Mouse (Mus musculus): ENCODE data around the gene Map2k2. TPM values are rescaled to one million over a fixed set of nuclear protein-coding genes. Genes with fewer than 3 reads are reported as not detected.
"Not testable (repeated sequence)": the region's sequence is repeated elsewhere in the genome, so short reads cannot be mapped to it uniquely, and the experiment has no call there.

Map2k2 gene
- 244 and 245 TPM in 2 replicates for polyA plus RNA-seq (2016; fragmentation: Nextera tagmentation; extraction: Ambion mirVana)

DNA sequence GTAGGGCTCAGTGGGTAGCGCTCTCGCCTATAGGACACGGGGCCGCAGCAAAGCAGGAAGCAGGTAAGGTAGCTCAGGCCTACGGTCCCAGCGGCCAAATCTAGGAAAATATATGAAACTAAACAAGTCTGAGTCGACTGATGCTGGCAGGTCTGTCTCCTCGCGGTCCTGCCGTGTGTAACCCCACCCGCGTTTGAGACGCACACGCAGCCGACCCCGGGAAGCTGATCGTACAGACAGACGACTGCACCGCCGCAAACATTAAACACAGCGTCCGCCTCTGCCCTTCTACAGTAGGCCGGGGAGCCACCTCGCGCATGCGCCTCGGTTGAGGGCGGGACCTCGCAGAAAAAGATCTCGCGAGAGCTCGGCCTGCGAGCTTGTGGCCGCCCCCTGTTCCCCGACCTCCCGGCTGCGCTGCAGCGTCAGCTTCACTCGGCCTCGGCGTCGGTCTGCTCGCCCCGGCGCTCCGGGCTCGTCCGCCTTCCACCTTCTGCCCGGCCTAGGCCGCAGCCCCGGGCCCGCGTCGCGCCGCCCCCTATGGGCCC, at the start of gene Map2k2:
Map2k2 (plus strand) TSS at position 351 of the 548 bp plus-strand sequence.
- no peaks in the 10 kb centered on the region for H3K27me3 ChIP-seq (ENCODE audit: low read depth, poor library complexity, severe bottlenecking)
- H3K36me3 ChIP-seq = peaks cover 39% of the 10 kb centered on the region
- peaks cover 23% of the 10 kb centered on the region for H3K4me1 ChIP-seq
- H3K9me3 ChIP-seq (replicated peaks) = no peaks in the 10 kb centered on the region
- peak within 1 kb of the TSS; percentile 90 for H3K4me3 ChIP-seq
- WGBS = under 1% methylated on average over 56 of the region's 56 CpGs
- H3K27ac ChIP-seq = peak within 1 kb of the TSS; percentile 98
- DNase-seq (ENCODE audit: low spot score) = peak; percentile 98

GRCm38 (mm10) chr10:81057406-81058130, 48.1 kb upstream of the Map2k2 start:
- peaks cover 28% of the 10 kb centered on the region for H3K4me1 ChIP-seq
- no peaks in the 10 kb centered on the region for H3K27me3 ChIP-seq (ENCODE audit: low read depth, poor library complexity, severe bottlenecking)
- no peaks in the 10 kb centered on the region for H3K9me3 ChIP-seq (replicated peaks)
- DNase-seq (ENCODE audit: low spot score) = no peak
- no peak overlapping the region for H3K4me3 ChIP-seq
- peaks cover 55% of the 10 kb centered on the region for H3K36me3 ChIP-seq
- 95% methylated on average over 23 of the region's 23 CpGs for WGBS
- no peak overlapping the region for H3K27ac ChIP-seq

GRCm38 (mm10) chr10:81058896-81059295, 46.8 kb upstream of the Map2k2 start:
- H3K27ac ChIP-seq = no peak overlapping the region
- peaks cover 28% of the 10 kb centered on the region for H3K4me1 ChIP-seq
- peaks cover 42% of the 10 kb centered on the region for H3K36me3 ChIP-seq
- DNase-seq (ENCODE audit: low spot score) = no peak
- H3K4me3 ChIP-seq = peak overlapping the region; percentile 70
- WGBS = 92% methylated on average over 6 of the region's 6 CpGs
- H3K27me3 ChIP-seq (ENCODE audit: low read depth, poor library complexity, severe bottlenecking) = no peaks in the 10 kb centered on the region
- H3K9me3 ChIP-seq (replicated peaks) = no peaks in the 10 kb centered on the region

DNA sequence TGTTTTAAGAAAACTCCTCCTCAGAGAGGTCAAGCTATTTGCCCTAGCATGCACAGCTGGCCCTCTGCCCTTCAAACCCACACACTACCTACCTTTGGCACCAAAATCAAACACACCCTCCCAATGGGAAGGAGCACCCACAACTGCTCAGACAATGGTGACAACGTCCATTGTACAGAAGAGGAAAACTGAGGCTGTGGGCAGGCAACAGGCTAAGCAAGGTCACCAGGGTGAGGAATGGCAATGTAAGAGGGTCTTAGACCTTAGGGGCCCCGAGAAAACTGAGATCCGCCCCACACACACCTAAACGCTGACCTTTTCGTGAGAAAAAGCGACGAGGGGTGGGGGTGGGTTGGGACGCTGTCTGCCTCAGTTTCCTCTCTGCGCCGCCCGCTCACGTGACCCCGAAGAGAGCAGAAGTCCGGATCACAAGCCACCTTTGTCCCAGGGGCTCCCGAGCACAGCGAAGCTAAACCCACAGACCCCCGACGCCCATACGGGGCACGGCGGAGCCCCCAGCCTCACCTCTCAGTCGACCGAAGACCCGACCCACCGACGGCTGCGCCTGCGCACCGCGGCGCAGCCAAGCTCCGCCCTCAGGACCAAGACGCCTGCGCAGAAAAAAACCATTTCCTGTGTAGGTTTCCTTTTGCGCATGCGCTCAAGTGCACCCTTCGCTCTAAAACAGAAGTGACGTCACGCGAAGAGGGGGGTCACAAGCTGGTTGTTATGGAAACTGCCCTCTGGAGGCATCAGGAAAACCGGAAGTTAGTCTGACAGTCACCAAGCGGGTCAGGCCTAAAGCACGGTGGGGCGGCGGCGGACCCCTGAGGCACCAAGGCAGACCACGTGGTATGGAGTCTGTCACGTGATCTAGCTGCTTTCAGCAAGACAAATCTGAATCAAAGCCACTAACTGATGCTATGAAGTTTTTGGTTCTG, 45.8 kb upstream of the Map2k2 start, which contains the start of gene Sgta:
Sgta (minus strand) TSS at position 579 of the 941 bp plus-strand sequence.
- peak; percentile 97 for DNase-seq (ENCODE audit: low spot score)
- Histone ChIP-seq H3K27ac (peak within 1 kb of the TSS; percentile 87), H3K4me3 (peak within 1 kb of the TSS; percentile 70), H3K27me3 (ENCODE audit: low read depth, poor library complexity, severe bottlenecking) (no peaks in the 10 kb centered on the region), H3K36me3 (peaks cover 33% of the 10 kb centered on the region), H3K4me1 (peaks cover 28% of the 10 kb centered on the region), H3K9me3 (replicated peaks) (no peaks in the 10 kb centered on the region)
- under 1% methylated on average over 48 of the region's 48 CpGs for WGBS

DNA sequence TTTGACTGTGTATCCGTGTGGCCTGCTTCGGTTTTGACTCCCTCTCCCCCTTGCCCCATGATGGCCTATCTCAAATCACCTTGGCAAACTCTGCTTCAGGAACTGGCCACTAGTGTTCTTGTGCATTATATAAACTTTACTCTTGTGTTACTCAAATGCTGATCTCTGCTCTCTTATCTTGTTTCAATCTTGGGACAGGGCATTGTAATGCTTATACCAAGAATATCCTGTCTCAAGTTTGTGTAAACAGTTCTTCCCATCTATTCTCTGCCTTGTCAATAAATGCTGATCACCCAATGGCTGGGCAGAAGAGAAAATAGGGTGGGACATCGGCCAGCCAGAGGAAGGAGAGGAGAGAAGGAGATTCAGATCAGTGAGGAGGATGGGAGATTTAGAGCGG, 43.0 kb upstream of the Map2k2 start:
- Histone ChIP-seq H3K4me3 (no peak overlapping the region), H3K4me1 (peaks cover 19% of the 10 kb centered on the region), H3K27ac (no peak overlapping the region), H3K9me3 (replicated peaks) (no peaks in the 10 kb centered on the region), H3K27me3 (ENCODE audit: low read depth, poor library complexity, severe bottlenecking) (no peaks in the 10 kb centered on the region), H3K36me3 (peaks cover 7% of the 10 kb centered on the region)
- no peak for DNase-seq (ENCODE audit: low spot score)
- WGBS = 71% methylated on average over 4 of the region's 4 CpGs

- H3K4me3 ChIP-seq; H3K9me3 ChIP-seq (replicated peaks); H3K4me1 ChIP-seq; H3K27ac ChIP-seq; H3K27me3 ChIP-seq (ENCODE audit: low read depth, poor library complexity, severe bottlenecking); H3K36me3 ChIP-seq; DNase-seq (ENCODE audit: low spot score): not testable (repeated sequence)
- WGBS = 85% methylated on average over 8 of the region's 8 CpGs
Observed at GRCm38 (mm10) chr10:81064519-81064918, 41.2 kb upstream of the Map2k2 start.

DNA sequence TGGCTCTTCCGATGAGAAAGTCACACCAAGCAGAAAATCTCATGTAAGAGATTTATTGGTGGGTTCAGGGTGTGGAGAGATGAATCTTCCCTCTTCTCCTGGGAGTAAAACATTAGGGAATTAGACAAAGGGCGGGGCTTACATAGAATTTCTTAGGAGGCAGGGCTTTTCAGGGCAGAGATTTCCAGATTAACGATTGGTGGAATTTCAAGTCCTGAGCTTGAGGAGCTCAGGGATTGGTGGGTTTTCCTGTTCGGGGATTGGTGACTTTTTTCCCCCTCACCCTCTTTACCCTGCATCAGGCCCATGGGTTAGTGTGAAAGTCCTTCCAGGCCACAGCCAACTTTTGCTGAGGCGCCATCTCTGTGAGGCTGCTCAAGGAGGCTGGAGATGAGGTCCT, 37.0 kb upstream of the Map2k2 start:
- H3K27ac ChIP-seq = no peak overlapping the region
- H3K4me3 ChIP-seq = no peak overlapping the region
- no peak for DNase-seq (ENCODE audit: low spot score)
- 77% methylated on average over 5 of the region's 5 CpGs for WGBS
- H3K4me1 ChIP-seq = peaks cover 23% of the 10 kb centered on the region
- no peaks in the 10 kb centered on the region for H3K27me3 ChIP-seq (ENCODE audit: low read depth, poor library complexity, severe bottlenecking)
- H3K9me3 ChIP-seq (replicated peaks) = no peaks in the 10 kb centered on the region
- H3K36me3 ChIP-seq = peaks cover 25% of the 10 kb centered on the region

DNA sequence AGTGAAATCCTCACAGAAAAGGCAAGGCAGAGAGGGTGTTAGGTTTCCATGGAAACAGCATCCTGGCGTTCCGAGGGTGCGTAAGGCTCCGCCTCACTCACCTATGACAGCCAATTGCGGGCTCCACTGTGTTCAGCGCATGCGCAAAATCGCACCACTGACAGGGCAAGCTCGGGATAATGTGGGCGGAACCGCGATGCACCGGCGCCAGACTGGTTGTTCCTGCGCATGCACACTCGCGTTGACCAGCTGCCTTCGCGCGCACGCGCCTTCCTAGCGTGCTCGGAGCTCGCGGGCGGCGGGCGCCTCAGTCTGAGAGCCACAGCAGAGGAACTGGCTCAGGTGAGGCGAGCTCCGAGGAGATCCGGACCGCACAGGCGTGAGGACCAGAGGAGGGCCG, 35.9 kb upstream of the Map2k2 start, which contains the start of gene Thop1:
Thop1 (plus strand) TSS at position 200 of the 400 bp plus-strand sequence.
- Histone ChIP-seq H3K36me3 (peaks cover 36% of the 10 kb centered on the region), H3K9me3 (replicated peaks) (no peaks in the 10 kb centered on the region), H3K27ac (peak within 1 kb of the TSS; percentile 88), H3K4me3 (peak within 1 kb of the TSS; percentile 88), H3K4me1 (peaks cover 23% of the 10 kb centered on the region), H3K27me3 (ENCODE audit: low read depth, poor library complexity, severe bottlenecking) (no peaks in the 10 kb centered on the region)
- WGBS = under 1% methylated on average over 35 of the region's 35 CpGs
- peak; percentile 99 for DNase-seq (ENCODE audit: low spot score)

DNA sequence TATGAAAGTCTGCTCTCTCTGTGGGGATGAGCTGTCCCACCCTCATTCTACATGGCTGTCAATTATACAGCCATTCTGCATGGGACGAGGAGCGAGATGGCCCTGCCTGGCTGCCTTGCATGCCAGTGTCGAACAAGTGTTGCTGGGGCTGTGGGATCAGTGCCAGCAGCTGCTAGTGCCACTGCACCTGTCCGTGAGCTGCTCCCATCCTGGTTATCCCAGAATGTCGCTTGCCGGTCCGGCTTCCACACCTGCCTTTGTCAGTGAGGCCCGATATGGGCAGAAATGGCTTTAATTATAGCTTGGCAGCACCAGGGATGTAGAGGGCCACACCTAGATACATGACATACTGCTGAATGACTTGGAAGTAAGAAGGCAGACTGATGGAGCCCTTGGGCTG, 33.4 kb upstream of the Map2k2 start:
- H3K9me3 ChIP-seq (replicated peaks) = no peaks in the 10 kb centered on the region
- no peaks in the 10 kb centered on the region for H3K27me3 ChIP-seq (ENCODE audit: low read depth, poor library complexity, severe bottlenecking)
- WGBS = 98% methylated on average over 8 of the region's 8 CpGs
- DNase-seq (ENCODE audit: low spot score) = no peak
- H3K4me3 ChIP-seq = no peak overlapping the region
- H3K36me3 ChIP-seq = peaks cover 60% of the 10 kb centered on the region
- H3K27ac ChIP-seq = no peak overlapping the region
- peaks cover 23% of the 10 kb centered on the region for H3K4me1 ChIP-seq

DNA sequence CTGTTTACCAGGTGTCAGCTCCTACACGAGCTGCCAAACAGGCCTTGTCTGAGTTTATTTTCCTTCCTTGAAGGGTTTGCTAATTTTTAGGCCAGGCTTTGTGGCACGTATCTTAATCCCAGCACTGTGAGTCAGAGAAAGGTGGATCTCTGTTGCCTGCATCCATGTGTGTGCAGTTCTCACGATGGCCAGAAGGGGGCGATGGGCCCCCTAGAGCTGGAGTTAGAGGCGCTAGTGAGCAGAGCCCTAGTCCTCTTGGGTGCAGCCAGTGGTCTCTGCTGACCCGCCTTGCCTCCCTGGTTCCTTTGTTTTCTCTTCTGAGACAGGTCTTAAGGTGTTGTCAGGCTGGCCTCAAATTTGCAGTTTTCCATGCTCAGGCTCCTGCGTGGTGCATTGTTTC, 32.3 kb upstream of the Map2k2 start:
- Histone ChIP-seq H3K4me3 (no peak overlapping the region), H3K27ac (no peak overlapping the region), H3K9me3 (replicated peaks) (no peaks in the 10 kb centered on the region), H3K4me1 (peaks cover 23% of the 10 kb centered on the region), H3K27me3 (ENCODE audit: low read depth, poor library complexity, severe bottlenecking) (no peaks in the 10 kb centered on the region), H3K36me3 (peaks cover 71% of the 10 kb centered on the region)
- 68% methylated on average over 7 of the region's 7 CpGs for WGBS
- DNase-seq (ENCODE audit: low spot score) = peak; percentile 46

DNA sequence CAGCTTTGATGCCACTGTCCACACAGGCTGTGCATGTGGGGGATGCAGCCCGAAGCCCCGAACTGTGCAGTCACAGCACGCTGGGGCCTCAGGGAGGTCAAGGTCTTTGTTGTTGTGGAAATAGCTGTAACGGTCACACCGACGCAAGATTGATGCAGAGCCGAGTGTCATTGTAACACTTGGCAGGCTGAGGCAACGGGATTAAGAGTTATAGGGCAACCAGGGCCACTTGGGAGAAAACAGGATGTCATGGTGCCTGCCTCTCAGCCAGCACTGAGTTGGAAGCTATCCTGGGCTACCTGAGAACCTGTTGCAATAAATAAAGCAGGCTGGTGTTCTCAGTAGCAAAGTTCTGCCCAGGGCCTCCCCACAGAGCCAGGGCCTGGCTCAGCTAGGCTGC, 30.0 kb upstream of the Map2k2 start:
- no peaks in the 10 kb centered on the region for H3K9me3 ChIP-seq (replicated peaks)
- DNase-seq (ENCODE audit: low spot score) = no peak
- WGBS = 92% methylated on average over 8 of the region's 8 CpGs
- no peak overlapping the region for H3K4me3 ChIP-seq
- H3K27ac ChIP-seq = no peak overlapping the region
- H3K27me3 ChIP-seq (ENCODE audit: low read depth, poor library complexity, severe bottlenecking) = no peaks in the 10 kb centered on the region
- H3K36me3 ChIP-seq = peaks cover 94% of the 10 kb centered on the region
- peaks cover 8% of the 10 kb centered on the region for H3K4me1 ChIP-seq

DNA sequence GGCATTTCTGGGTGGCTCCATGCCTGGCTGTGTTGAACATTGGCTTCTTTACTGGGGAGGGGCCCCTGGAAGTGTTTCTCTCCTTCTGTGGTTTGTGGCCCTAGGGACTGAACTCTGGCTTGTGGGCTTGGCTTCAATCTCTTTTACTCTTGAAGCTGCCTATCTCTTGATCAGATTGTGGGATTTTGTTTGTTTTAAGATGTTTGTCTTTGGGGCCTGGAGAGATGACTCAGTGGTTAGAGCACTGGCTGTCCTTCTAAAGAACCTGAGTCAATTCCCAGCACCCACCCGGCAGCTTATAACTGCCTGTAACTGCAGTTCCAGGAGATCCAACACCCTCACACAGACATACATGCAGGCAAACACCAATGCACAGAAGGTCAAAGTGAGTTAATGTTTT, 29.4 kb upstream of the Map2k2 start:
- 100% methylated on average over 1 of the region's 1 CpGs for WGBS
- H3K9me3 ChIP-seq (replicated peaks) = no peaks in the 10 kb centered on the region
- H3K27ac ChIP-seq = no peak overlapping the region
- H3K36me3 ChIP-seq = peaks cover 99% of the 10 kb centered on the region
- H3K4me1 ChIP-seq = peaks cover 2% of the 10 kb centered on the region
- DNase-seq (ENCODE audit: low spot score) = no peak
- H3K27me3 ChIP-seq (ENCODE audit: low read depth, poor library complexity, severe bottlenecking) = no peaks in the 10 kb centered on the region
- no peak overlapping the region for H3K4me3 ChIP-seq

DNA sequence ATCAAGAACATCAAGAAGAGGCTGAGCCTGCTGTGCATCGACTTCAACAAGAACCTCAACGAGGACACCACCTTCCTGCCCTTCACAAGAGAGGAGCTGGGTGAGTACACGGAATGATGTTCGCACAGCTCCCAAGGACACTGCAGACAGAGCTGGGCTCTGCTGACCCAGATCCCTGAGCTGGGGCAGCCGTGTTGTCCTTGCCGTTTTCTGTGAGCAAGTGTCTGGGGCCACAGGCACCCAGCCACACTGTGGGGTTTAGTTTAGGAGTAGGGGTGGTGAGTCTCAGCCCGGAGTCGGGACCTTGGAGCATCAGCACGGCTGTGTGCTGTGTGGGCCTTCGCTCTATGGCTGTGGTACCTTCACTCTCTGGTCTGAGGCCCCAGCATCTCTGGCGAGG, 27.8 kb upstream of the Map2k2 start:
- no peak overlapping the region for H3K27ac ChIP-seq
- H3K27me3 ChIP-seq (ENCODE audit: low read depth, poor library complexity, severe bottlenecking) = no peaks in the 10 kb centered on the region
- 93% methylated on average over 11 of the region's 11 CpGs for WGBS

More for the DNA sequence above, 27.8 kb upstream of the Map2k2 start:
- H3K36me3 ChIP-seq = peaks cover 99% of the 10 kb centered on the region
- H3K4me1 ChIP-seq = no peaks in the 10 kb centered on the region
- no peaks in the 10 kb centered on the region for H3K9me3 ChIP-seq (replicated peaks)
- H3K4me3 ChIP-seq = no peak overlapping the region
- DNase-seq (ENCODE audit: low spot score) = no peak
